Mouse (Mus musculus) midbrain, embryonic 14.5 days (tissue): ENCODE measurements around the gene Zfp74. TPM values are rescaled to one million over a fixed set of nuclear protein-coding genes. Genes with fewer than 3 reads are reported as not detected.
A peak's percentile ranks its signal among the peaks of the same experiment; 100 is the strongest.

Source experiments
- ATAC-seq: fragments of 200-750 bp; cut with Nextera tagmentation; 2 replicates; pipeline ENCODE4 v1.8.0; 2017; ENCODE audit warnings: moderate number of reproducible peaks, moderate library complexity; ENCODE audit not compliant: low FRiP score, low TSS enrichment
- DNase-seq: peaks from one replicate; pipeline ENCODE4 v3.0.0-alpha.2; 2015
- H3K27ac ChIP-seq: fragments of 300-500 bp; sonication (generic); replicated peaks from 2 replicates; pipeline ENCODE4 v1.5.1; 2014; ENCODE audit warnings: mild to moderate bottlenecking, low read depth, low read length, moderate library complexity
- H3K27me3 ChIP-seq: fragments of 300-500 bp; sonication (generic); 2 replicates; pipeline ENCODE4 v1.6.1; 2014; ENCODE audit warnings: low read length, control low read depth, mixed read lengths; ENCODE audit not compliant: control insufficient read depth, insufficient read depth
- H3K36me3 ChIP-seq: fragments of 300-500 bp; sonication (generic); 2 replicates; pipeline ENCODE4 v1.6.1; 2014; ENCODE audit warnings: low read length, control low read depth; ENCODE audit not compliant: control insufficient read depth, insufficient read depth
- H3K4me1 ChIP-seq: fragments of 300-500 bp; sonication (generic); 2 replicates; pipeline ENCODE4 v1.6.1; 2014; ENCODE audit warnings: mild to moderate bottlenecking, antibody characterized with exemption, low read length, control low read depth; ENCODE audit not compliant: control insufficient read depth, insufficient read depth
- H3K4me2 ChIP-seq: fragments of 300-500 bp; sonication (generic); 2 replicates; pipeline ENCODE4 v1.6.1; 2014; ENCODE audit warnings: mild to moderate bottlenecking, low read length, moderate library complexity
- H3K4me3 ChIP-seq: fragments of 300-500 bp; sonication (generic); replicated peaks from 2 replicates; pipeline ENCODE4 v1.5.1; 2014; ENCODE audit warnings: low read depth, low read length
- H3K9ac ChIP-seq: fragments of 300-500 bp; sonication (generic); replicated peaks from 2 replicates; pipeline ENCODE4 v1.6.1; 2014; ENCODE audit warnings: mild to moderate bottlenecking, low read length, moderate library complexity
- H3K9me3 ChIP-seq: fragments of 300-500 bp; sonication (generic); 2 replicates; pipeline ENCODE4 v1.6.1; 2016; ENCODE audit warnings: low read length, control low read depth, mixed read lengths; ENCODE audit not compliant: control insufficient read depth
- WGBS: fragments of 180-500 bp; shearing (Covaris S2); extraction: QIAGEN DNeasy Blood & Tissue Kit; methylation state at CpG from one replicate; pipeline ENCODE4 v1.1.7; 2014; 5-methylcytosine and 5-hydroxymethylcytosine counted together
- polyA plus RNA-seq: library from polyadenylated mRNA; unstranded; fragments of >200 nt; fragmentation: Nextera tagmentation; extraction: Ambion mirVana; gene quantifications from 2 replicates; pipeline ENCODE4 v1.2.1, GENCODE M21; 2014

The Zfp74 gene
- polyA plus RNA-seq = 16.3 and 22.1 TPM in 2 replicates

DNA sequence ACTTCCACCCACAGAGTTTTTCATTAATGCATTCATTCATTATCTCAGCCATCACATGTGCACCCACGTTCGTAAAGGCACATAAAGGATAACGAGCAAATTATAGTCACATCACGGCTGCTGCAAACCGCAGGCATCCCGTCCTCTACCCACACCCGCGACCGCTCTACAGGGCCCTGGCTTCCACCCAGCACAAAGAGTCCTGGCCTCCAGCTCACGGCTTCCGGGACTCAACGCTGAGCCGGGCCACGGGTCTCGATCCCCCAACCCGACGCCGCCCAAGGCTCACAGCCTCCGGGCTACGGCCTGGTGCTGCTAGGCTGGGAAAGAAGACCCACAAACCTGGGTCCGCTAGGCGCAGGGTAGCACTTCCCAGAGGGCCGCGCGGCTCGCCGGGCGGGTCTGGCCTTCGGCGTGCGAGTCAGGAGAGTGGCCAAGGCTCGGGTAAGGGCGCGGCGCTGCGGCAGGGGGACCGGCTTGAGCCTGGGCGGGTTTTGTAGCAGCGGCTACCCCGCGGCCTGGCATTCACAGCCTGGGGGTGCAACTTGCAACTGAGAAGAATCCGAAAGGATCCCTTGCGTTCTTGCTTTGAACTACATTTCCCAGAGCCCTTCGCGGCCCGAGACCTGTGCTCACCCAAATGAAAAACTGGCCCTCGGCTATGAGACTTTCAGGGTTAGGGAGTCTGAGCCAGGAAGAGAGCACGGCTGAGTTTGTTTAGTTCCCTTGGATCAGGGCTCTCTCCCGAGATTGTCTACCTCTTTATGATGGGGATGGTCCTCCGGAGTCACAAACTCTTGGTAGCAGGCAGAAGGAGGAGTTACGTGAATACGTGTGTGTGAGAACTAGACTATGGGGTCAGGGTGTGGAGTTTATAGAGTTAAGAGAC, at the start of gene Zfp74:
Zfp74 (minus strand) TSS at position 577 of the 889 bp plus-strand sequence.
- H3K27ac ChIP-seq = peak within 1 kb of the TSS; percentile 95
- H3K9ac ChIP-seq = peak within 1 kb of the TSS; percentile 95
- no peaks in the 10 kb centered on the region for H3K27me3 ChIP-seq
- DNase-seq = peak; percentile 89
- H3K36me3 ChIP-seq = peaks cover 17% of the 10 kb centered on the region
- H3K4me1 ChIP-seq = peaks cover 8% of the 10 kb centered on the region; the same call in 1 of the 2 replicates
- WGBS = under 1% methylated on average over 52 of the region's 52 CpGs
- peak; percentile 86 for ATAC-seq
- no peaks in the 10 kb centered on the region for H3K9me3 ChIP-seq
- H3K4me3 ChIP-seq = peak within 1 kb of the TSS; percentile 78
- peak within 1 kb of the TSS; percentile 58 for H3K4me2 ChIP-seq

DNA sequence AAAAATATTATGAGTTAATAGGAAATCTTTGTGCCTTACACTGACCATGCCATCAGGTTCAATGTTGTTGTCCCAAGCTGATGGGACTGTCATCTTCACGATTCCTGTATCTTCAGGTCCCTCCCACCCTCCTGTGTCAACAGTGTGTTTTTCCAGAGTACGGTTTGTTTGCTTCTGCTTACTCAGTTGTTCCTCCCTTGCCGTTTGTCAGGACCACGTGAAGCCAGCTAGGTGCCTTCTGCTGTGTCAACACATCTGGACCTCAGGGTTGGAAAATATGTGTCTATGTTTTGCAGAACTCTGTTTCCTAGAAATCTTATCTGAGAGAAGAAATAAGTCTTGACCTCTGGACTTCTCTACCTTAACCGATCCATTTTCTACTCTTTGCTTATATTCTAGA, 46.7 kb upstream of the Zfp74 start:
- Histone ChIP-seq H3K9me3 (no peaks in the 10 kb centered on the region), H3K4me2 (no peak overlapping the region), H3K27me3 (no peaks in the 10 kb centered on the region), H3K4me1 (no peaks in the 10 kb centered on the region), H3K27ac (no peak overlapping the region), H3K4me3 (no peak overlapping the region), H3K36me3 (peaks cover 46% of the 10 kb centered on the region), H3K9ac (no peak overlapping the region)
- ATAC-seq = no peak
- 94% methylated on average over 5 of the region's 5 CpGs for WGBS
- no peak for DNase-seq

DNA sequence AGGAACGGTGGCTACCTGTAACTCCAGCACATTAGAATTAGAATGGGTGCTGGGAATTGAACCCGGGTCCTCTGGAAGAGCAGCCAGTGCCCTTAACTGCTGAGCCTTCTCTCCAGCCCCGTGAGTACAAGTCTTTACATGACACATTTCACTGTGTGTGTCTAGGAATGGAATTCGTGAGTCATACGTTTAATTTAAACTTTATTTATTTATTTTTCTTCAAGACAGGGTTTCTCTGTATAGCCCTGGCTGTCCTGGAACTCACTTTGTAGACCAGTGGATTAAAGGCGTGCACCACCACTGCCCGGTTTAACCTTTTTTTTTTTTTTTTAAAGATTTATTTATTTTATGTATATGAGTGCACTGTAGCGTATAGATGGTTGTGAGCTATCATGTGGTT, 41.2 kb upstream of the Zfp74 start:
- Histone ChIP-seq H3K27ac (no peak overlapping the region), H3K9me3 (no peaks in the 10 kb centered on the region), H3K9ac (no peak overlapping the region), H3K4me2 (no peak overlapping the region), H3K36me3 (peaks cover 73% of the 10 kb centered on the region), H3K27me3 (no peaks in the 10 kb centered on the region), H3K4me1 (no peaks in the 10 kb centered on the region), H3K4me3 (no peak overlapping the region)
- ATAC-seq = no peak
- 94% methylated on average over 8 of the region's 8 CpGs for WGBS
- no peak for DNase-seq

DNA sequence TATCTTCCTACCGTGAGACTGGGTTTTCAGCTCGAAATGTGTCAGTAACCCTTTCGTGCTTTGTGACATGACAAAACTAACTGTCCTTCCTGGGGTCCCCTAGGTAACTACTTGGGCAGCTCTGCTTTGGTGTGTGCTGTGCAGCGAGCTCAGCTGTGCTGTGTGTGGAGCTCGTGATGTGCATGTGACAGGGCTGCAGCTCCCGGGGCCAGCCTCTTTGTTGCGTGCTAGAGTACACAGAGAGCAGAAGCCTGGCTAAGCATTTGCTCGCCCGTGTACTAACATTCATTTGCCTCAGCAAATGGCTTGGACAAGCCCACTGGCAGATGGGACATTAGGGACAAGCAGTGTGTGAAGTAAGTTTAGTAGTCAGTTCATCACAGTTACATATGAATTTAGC, 39.5 kb upstream of the Zfp74 start:
- no peak overlapping the region for H3K9ac ChIP-seq
- no peak overlapping the region for H3K27ac ChIP-seq
- no peak overlapping the region for H3K4me2 ChIP-seq
- peaks cover 70% of the 10 kb centered on the region for H3K36me3 ChIP-seq
- ATAC-seq (no peak), DNase-seq (no peak)
- WGBS = 94% methylated on average over 9 of the region's 9 CpGs
- no peak overlapping the region for H3K4me3 ChIP-seq
- H3K27me3 ChIP-seq = no peaks in the 10 kb centered on the region
- H3K9me3 ChIP-seq = no peaks in the 10 kb centered on the region
- no peaks in the 10 kb centered on the region for H3K4me1 ChIP-seq

DNA sequence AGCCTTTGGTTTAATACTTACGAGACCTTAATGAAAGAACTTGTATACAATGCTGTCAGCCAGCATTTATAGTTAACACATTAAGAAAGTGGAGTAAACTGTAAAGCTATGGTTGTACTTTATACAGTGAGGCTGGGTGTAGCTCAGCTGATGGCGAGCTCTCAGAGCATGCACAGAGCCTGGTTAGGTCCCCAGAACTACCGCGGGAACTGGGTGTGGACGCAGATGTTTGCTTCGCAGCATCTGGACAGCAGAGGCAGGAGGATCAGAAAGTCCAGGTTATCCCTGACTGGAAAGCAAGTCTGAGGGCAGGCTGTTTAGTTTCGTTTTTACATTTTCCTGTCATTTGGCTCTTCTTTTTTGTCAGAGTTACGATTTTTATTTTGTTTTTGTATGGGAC, 38.8 kb upstream of the Zfp74 start:
- WGBS = 96% methylated on average over 8 of the region's 8 CpGs
- H3K4me2 ChIP-seq = no peak overlapping the region
- H3K27ac ChIP-seq = no peak overlapping the region
- H3K4me1 ChIP-seq = no peaks in the 10 kb centered on the region
- no peaks in the 10 kb centered on the region for H3K9me3 ChIP-seq
- no peak for DNase-seq
- no peak overlapping the region for H3K9ac ChIP-seq
- H3K36me3 ChIP-seq = peaks cover 69% of the 10 kb centered on the region
- no peaks in the 10 kb centered on the region for H3K27me3 ChIP-seq
- H3K4me3 ChIP-seq = no peak overlapping the region
- ATAC-seq = no peak

DNA sequence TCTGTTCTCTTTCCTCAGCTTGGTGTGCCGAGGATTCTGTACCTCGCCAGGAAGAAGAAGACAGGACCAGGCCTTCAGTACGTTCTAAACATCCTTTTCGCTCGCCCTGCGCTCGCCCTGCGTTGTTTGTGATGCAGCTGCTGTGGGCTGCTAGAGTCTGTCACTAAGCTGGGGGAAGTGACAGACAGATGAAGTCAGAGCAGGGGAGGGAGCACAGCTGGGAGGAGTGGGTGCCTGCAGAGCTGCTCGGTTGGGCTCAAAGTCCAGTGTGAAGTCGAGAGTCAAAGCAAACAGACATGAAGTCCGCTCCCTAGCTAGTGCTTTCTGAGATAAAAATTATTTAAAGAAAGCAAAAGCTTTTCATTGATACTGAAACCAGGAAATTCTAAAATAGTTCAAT, 35.1 kb upstream of the Zfp74 start:
- WGBS = 94% methylated on average over 11 of the region's 11 CpGs
- Histone ChIP-seq H3K9me3 (no peaks in the 10 kb centered on the region), H3K9ac (no peak overlapping the region), H3K36me3 (peaks cover 62% of the 10 kb centered on the region), H3K27me3 (no peaks in the 10 kb centered on the region), H3K27ac (no peak overlapping the region), H3K4me2 (no peak overlapping the region), H3K4me1 (peaks cover 8% of the 10 kb centered on the region; the same call in 1 of the 2 replicates), H3K4me3 (no peak overlapping the region)
- no peak for DNase-seq
- ATAC-seq = no peak

DNA sequence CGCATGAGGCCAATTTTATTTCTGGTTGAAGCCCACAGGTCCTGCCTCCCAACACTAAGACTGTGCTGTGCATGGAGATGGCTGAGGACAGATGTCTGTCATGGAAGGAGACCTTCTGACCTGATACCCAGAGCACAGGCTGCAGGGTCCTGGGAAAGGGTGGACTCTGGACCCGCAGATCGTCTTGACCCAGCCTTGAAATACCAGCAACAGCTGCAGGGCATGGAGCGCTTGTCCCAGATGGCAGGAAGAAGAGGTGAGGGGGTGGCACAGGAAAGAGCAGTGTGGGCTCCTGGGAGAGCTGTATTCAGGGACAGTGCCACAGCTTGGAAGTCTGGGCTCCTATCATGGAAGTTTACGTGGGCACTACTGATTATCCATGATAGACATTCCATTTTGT, 33.7 kb upstream of the Zfp74 start:
- no peak overlapping the region for H3K4me3 ChIP-seq
- DNase-seq = no peak
- no peak overlapping the region for H3K4me2 ChIP-seq
- WGBS = 96% methylated on average over 5 of the region's 5 CpGs
- ATAC-seq = no peak
- peaks cover 14% of the 10 kb centered on the region; the same call in 1 of the 2 replicates for H3K4me1 ChIP-seq
- peaks cover 55% of the 10 kb centered on the region for H3K36me3 ChIP-seq
- no peaks in the 10 kb centered on the region for H3K9me3 ChIP-seq
- no peak overlapping the region for H3K27ac ChIP-seq
- no peak overlapping the region for H3K9ac ChIP-seq
- no peaks in the 10 kb centered on the region for H3K27me3 ChIP-seq

DNA sequence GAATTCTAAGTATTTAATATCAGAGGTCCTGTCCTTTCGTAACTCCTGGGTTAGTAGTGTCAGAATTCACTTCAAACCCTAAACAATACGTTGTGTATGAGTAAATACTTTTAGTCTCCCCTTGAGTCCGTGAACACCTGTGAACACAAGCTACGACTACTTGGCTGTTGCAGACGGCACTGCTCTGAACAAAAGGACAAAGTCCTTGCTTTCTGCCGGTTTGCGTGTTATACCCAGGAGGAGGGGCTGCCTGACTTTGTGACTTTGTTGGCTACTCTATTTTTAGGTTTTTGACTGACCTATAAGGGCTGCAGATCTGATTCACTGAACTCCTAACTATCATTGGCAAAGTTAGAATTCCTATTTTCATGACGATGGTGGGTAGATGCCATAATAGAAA, 32.2 kb upstream of the Zfp74 start:
- peaks cover 43% of the 10 kb centered on the region for H3K36me3 ChIP-seq
- ATAC-seq (no peak), DNase-seq (no peak)
- H3K9me3 ChIP-seq = no peaks in the 10 kb centered on the region
- no peak overlapping the region for H3K9ac ChIP-seq
- H3K4me1 ChIP-seq = peaks cover 14% of the 10 kb centered on the region; the same call in 1 of the 2 replicates
- H3K27me3 ChIP-seq = no peaks in the 10 kb centered on the region
- 91% methylated on average over 8 of the region's 8 CpGs for WGBS
- H3K4me3 ChIP-seq = no peak overlapping the region
- no peak overlapping the region for H3K4me2 ChIP-seq
- no peak overlapping the region for H3K27ac ChIP-seq
